Mouse (Mus musculus): ENCODE data around the gene Cbr4.

- no peak for TF ChIP-seq POLR2A (IDR thresholded peaks at IDR 0.05; ENCODE audit: borderline replicate concordance, extremely low read depth, insufficient read depth, insufficient read length, poor library complexity, severe bottlenecking)
- no peak for TF ChIP-seq CTCF (IDR thresholded peaks at IDR 0.05; ENCODE audit: borderline replicate concordance, extremely low read depth, insufficient read depth, insufficient read length)
Measured at GRCm38 (mm10) chr8:61532831-61533230, 45.3 kb downstream of the Cbr4 start.
